Mouse (Mus musculus) embryonic facial prominence, embryonic 12.5 days (tissue): ENCODE measurements around the gene Klhl29. TPM values are rescaled to one million over a fixed set of nuclear protein-coding genes. Genes with fewer than 3 reads are reported as not detected.

ENCODE experiments used
- ATAC-seq: fragments of 200-750 bp; cut with Nextera tagmentation; 2 replicates; pipeline ENCODE4 v1.8.0; 2017; ENCODE audit not compliant: insufficient number of reproducible peaks, insufficient read depth, low FRiP score, low TSS enrichment
- H3K27ac ChIP-seq: fragments of 300-500 bp; sonication (generic); 2 replicates; pipeline ENCODE4 v1.5.1; 2016; ENCODE audit warnings: mild to moderate bottlenecking
- H3K27me3 ChIP-seq: fragments of 300-500 bp; sonication (generic); 2 replicates; pipeline ENCODE4 v1.6.1; 2016; ENCODE audit warnings: mild to moderate bottlenecking, moderate library complexity
- H3K36me3 ChIP-seq: fragments of 300-500 bp; sonication (generic); 2 replicates; pipeline ENCODE4 v1.6.1; 2016; ENCODE audit warnings: mild to moderate bottlenecking
- H3K4me1 ChIP-seq: fragments of 300-500 bp; sonication (generic); 2 replicates; pipeline ENCODE4 v1.6.1; 2016
- H3K4me2 ChIP-seq: fragments of 300-500 bp; sonication (generic); replicated peaks from 2 replicates; pipeline ENCODE4 v1.6.1; 2016; ENCODE audit warnings: mild to moderate bottlenecking, moderate library complexity
- H3K4me3 ChIP-seq: fragments of 300-500 bp; sonication (generic); 2 replicates; pipeline ENCODE4 v1.5.1; 2016; ENCODE audit warnings: mild to moderate bottlenecking
- H3K9ac ChIP-seq: fragments of 300-500 bp; sonication (generic); 2 replicates; pipeline ENCODE4 v1.6.1; 2016; ENCODE audit warnings: mild to moderate bottlenecking, moderate library complexity
- H3K9me3 ChIP-seq: fragments of 300-500 bp; sonication (generic); 2 replicates; pipeline ENCODE4 v1.6.1; 2016; ENCODE audit warnings: mild to moderate bottlenecking, moderate library complexity
- WGBS: fragments of 180-500 bp; shearing (Covaris S2); methylation state at CpG from one replicate; pipeline ENCODE4 v1.1.7; 2016; 5-methylcytosine and 5-hydroxymethylcytosine counted together
- polyA plus RNA-seq: library from polyadenylated mRNA; unstranded; fragments of >200 nt; fragmentation: Nextera tagmentation; extraction: Ambion mirVana; gene quantifications from 2 replicates; pipeline ENCODE4 v1.2.1, GENCODE M21; 2016

Gene Klhl29
- polyA plus RNA-seq, 1 experiment from 2014 or later: 2.6 TPM

DNA sequence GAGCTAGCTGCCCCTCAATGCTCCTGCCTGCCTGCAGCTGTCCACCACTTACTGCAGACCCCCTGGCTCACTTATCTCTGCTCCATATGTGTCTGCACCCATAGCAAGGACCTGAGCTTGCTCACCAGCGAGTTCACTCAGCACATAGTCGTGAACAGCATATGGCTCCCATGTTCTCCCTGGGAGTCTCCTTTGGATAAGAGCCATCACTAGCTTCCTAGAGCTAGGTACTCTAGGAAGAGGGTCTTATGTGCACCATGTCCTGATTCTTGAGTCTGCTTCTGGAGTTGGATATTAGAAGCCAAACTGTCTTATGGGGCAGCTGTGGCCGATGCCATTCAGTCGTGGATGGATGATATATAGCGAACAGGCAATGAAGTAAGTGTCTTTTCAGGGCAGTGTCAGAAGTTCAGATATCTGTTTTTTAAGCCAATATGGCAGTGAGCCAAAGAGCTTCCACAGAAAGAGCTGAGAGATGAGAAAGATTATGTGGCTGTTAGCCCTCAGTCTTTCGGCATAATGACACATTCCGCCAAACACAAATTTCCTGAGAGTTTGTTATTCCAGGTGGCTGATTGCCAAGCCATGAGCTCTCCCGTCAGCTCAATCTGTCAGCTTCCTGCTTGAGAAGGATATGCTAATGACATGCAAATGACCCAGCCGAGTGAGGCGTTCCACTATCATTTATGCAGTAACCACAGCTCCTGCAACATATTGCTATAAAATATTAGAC lies 287.5 kb downstream of the Klhl29 start:
- no peak overlapping the region for H3K27ac ChIP-seq
- no peaks in the 10 kb centered on the region for H3K27me3 ChIP-seq
- WGBS: 49% methylated on average over 10 of the region's 10 CpGs
- no peak overlapping the region for H3K4me2 ChIP-seq
- H3K4me1 ChIP-seq: peaks cover 13% of the 10 kb centered on the region; the same call in 1 of the 2 replicates
- peaks cover 35% of the 10 kb centered on the region for H3K36me3 ChIP-seq
- H3K4me3 ChIP-seq: no peak overlapping the region
- no peak for ATAC-seq
- no peaks in the 10 kb centered on the region for H3K9me3 ChIP-seq
- H3K9ac ChIP-seq: no peak overlapping the region

DNA sequence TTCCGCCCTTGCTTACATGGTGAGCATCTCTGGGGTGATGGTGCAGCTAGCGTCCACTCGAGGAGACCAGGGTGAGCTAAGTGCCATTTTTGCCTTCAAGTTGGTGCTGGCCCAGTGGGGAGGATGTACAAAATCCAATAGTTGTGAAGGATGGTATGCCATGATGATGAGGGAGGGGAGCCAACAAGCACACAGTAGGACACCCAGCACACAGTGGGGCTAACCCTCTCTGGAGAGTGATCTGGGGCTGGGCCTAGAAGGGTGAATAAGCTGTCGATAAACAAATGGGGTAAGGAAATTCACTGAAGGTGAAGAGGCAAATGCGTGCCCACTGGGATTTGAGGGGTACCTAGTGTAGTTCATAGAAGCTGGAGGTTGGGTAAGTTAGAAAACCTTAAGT lies 290.8 kb downstream of the Klhl29 start:
- Histone ChIP-seq H3K4me1 (peaks cover 13% of the 10 kb centered on the region; the same call in 1 of the 2 replicates), H3K9ac (no peak overlapping the region), H3K27me3 (no peaks in the 10 kb centered on the region), H3K4me2 (no peak overlapping the region), H3K4me3 (no peak overlapping the region), H3K9me3 (no peaks in the 10 kb centered on the region), H3K36me3 (peaks cover 36% of the 10 kb centered on the region), H3K27ac (no peak overlapping the region)
- no peak for ATAC-seq
- WGBS: 93% methylated on average over 5 of the region's 5 CpGs

DNA sequence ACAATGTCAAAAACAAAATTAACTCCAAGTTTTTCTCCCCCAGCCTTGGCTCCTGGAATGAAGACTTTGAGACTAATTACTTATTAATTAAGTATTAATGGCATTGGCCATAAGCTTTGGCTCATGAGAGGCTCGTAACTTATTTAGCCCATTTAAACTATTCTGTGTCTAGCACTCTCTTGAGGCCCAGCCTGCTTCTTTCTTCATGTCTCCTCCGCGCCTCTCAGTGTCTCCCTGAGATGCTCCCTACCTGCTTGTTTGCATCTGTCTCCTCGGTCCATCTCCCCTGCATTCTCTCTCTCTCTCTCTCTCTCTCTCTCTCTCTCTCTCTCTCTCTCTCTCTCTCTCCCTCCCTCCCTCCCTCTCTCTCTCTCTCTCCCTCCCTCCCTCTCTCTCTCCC lies 294.0 kb downstream of the Klhl29 start:
- Histone ChIP-seq H3K9me3 (no peaks in the 10 kb centered on the region), H3K4me2 (no peak overlapping the region), H3K4me1 (no peaks in the 10 kb centered on the region), H3K4me3 (no peak overlapping the region), H3K9ac (no peak overlapping the region), H3K36me3 (peaks cover 35% of the 10 kb centered on the region), H3K27me3 (no peaks in the 10 kb centered on the region), H3K27ac (no peak overlapping the region)
- ATAC-seq: no peak
- WGBS: 88% methylated on average over 4 of the region's 4 CpGs

DNA sequence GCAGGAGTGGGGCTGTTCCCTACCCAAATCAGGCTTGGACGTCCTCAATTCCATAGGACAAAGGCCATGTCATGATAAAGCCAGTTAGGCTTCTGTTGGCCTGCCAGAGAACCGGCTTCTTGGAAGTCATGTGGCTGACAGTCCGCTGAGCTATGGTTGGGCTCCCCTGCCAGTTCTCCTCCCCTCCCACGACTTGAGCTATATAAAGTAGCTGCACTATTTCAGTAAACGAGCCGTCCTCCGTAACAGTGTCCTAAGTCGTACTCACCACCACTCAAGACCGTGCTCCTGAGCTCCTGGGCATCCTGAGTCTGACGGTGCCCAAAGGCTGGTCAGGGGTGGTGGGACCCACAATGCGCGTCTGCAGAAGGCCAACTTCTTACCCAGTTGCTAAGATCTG lies 302.3 kb downstream of the Klhl29 start:
- no peak overlapping the region for H3K27ac ChIP-seq
- ATAC-seq: no peak
- H3K4me3 ChIP-seq: no peak overlapping the region
- WGBS: 92% methylated on average over 12 of the region's 12 CpGs
- no peaks in the 10 kb centered on the region for H3K27me3 ChIP-seq
- no peaks in the 10 kb centered on the region for H3K36me3 ChIP-seq
- no peak overlapping the region for H3K9ac ChIP-seq
- no peak overlapping the region for H3K4me2 ChIP-seq
- H3K9me3 ChIP-seq: no peaks in the 10 kb centered on the region
- no peaks in the 10 kb centered on the region for H3K4me1 ChIP-seq

DNA sequence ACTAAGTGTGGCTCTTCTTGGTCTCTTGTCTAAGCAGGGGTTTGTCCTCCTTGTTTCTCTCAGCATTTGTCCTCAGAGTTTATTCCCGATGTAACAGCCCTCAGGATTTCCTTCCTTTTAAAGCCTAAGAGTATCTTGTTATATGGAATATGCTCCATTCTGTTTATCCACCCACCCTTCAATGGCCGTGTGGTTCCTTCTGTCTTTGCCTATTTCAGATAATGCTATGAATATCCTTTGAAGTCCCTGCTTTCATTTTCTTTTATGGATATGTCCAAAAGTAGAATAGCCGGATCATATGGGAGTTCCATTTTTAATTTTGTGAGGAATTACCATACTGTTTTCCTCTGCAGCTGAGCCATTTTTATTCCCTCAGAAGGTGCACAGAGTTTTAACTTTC lies 305.4 kb downstream of the Klhl29 start:
- Histone ChIP-seq H3K27me3 (no peaks in the 10 kb centered on the region), H3K4me2 (no peak overlapping the region), H3K36me3 (no peaks in the 10 kb centered on the region), H3K4me1 (no peaks in the 10 kb centered on the region), H3K9me3 (no peaks in the 10 kb centered on the region), H3K27ac (no peak overlapping the region), H3K4me3 (no peak overlapping the region), H3K9ac (no peak overlapping the region)
- ATAC-seq: no peak
- 77% methylated on average over 3 of the region's 3 CpGs for WGBS

DNA sequence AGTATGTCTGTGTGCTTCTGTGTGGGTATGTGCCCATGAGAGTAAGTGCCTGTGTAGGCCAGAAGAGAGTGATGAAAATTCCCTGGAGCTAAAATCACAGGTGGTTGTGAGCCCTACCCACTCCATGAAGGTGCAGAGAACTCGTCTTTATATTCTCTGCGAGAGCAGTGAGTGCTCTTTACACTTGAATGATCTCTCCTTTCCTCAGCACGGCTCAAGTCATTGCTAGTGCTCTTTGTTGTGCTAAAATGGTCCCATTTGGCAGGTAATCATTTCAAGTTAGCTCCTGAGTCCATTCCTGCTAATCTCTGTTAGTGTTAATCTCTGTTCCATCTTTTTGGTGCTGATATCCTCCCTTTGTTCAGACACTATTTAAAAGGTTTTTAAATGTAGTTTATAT lies 307.9 kb downstream of the Klhl29 start:
- no peaks in the 10 kb centered on the region for H3K4me1 ChIP-seq
- H3K4me3 ChIP-seq: no peak overlapping the region
- no peak overlapping the region for H3K9ac ChIP-seq
- ATAC-seq: no peak
- no peaks in the 10 kb centered on the region for H3K9me3 ChIP-seq
- no peaks in the 10 kb centered on the region for H3K27me3 ChIP-seq
- no peak overlapping the region for H3K4me2 ChIP-seq
- WGBS: 61% methylated on average over 3 of the region's 3 CpGs
- H3K27ac ChIP-seq: no peak overlapping the region
- H3K36me3 ChIP-seq: no peaks in the 10 kb centered on the region

DNA sequence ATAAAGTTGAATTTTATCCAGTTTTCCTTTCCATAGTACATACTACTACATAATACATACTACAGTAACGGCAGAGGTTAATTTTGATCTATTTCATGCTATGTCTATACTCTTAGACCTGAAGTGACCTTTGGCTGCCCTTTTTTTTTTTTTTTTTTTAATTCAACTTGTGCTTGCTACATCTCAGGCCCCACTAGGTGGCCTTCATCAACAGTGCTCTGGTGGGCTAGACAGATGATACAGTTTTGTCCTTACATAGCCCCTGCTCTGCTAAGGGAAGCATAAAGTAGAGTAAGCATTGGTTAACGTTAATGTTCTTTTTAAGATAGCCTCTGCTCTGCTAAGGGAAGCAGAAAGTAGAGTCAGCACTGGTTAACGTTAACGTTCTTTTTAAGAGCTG lies 327.4 kb downstream of the Klhl29 start:
- no peak for ATAC-seq
- Histone ChIP-seq H3K36me3 (peaks cover 14% of the 10 kb centered on the region; the same call in 1 of the 2 replicates), H3K9me3 (peaks cover 18% of the 10 kb centered on the region), H3K4me1 (no peaks in the 10 kb centered on the region), H3K27ac (no peak overlapping the region), H3K4me2 (no peak overlapping the region), H3K27me3 (no peaks in the 10 kb centered on the region), H3K4me3 (no peak overlapping the region), H3K9ac (no peak overlapping the region)
- WGBS: 96% methylated on average over 4 of the region's 4 CpGs

DNA sequence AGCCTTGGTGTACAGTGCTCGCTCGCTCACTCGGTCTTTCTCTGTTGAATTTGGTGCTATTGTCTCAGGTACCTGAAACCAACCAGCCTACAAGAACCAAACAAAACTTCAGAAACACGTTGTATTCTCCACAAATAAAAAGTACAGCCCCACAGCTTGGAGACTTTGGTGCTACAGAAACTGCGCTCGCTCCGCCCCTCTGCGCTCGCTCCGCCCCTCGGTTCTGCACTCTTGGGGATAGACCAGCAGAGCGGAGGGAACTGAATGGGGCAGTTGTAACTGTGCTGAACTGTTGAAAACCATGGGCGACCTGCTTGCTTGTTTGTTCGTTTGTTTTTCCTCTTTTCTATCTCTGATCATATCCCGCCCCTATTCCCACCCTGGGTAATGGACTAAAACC lies 331.3 kb downstream of the Klhl29 start:
- no peaks in the 10 kb centered on the region for H3K9me3 ChIP-seq
- H3K9ac ChIP-seq: no peak overlapping the region
- H3K36me3 ChIP-seq: peaks cover 28% of the 10 kb centered on the region; the same call in 1 of the 2 replicates
- no peak for ATAC-seq
- no peak overlapping the region for H3K27ac ChIP-seq
- no peak overlapping the region for H3K4me2 ChIP-seq
- WGBS: 89% methylated on average over 15 of the region's 15 CpGs
- H3K27me3 ChIP-seq: no peaks in the 10 kb centered on the region
- H3K4me3 ChIP-seq: no peak overlapping the region
- H3K4me1 ChIP-seq: no peaks in the 10 kb centered on the region

DNA sequence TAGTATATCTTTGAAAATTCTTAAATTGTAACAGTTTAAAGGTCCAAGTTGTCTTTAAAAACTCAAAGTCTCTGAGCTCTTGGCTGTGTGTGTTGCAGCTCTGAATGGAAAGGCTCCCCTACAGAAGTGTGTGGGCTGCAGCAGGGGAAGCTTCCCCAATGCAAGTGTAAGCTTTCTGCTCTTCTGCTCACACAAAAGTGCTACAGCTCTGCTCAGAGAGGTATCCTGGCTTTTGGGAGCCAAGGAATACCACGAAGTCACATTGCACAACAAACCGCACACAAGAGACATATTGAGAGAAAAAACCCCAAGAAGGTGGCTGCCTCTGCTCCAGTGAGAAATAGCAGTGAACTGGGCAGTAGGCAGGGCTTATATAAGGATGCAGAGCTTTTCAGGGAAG lies 337.5 kb downstream of the Klhl29 start:
- Histone ChIP-seq H3K27me3 (no peaks in the 10 kb centered on the region), H3K4me3 (no peak overlapping the region), H3K36me3 (peaks cover 48% of the 10 kb centered on the region), H3K9ac (no peak overlapping the region), H3K4me1 (no peaks in the 10 kb centered on the region), H3K27ac (no peak overlapping the region), H3K9me3 (no peaks in the 10 kb centered on the region), H3K4me2 (no peak overlapping the region)
- 95% methylated on average over 2 of the region's 2 CpGs for WGBS
- no peak for ATAC-seq

DNA sequence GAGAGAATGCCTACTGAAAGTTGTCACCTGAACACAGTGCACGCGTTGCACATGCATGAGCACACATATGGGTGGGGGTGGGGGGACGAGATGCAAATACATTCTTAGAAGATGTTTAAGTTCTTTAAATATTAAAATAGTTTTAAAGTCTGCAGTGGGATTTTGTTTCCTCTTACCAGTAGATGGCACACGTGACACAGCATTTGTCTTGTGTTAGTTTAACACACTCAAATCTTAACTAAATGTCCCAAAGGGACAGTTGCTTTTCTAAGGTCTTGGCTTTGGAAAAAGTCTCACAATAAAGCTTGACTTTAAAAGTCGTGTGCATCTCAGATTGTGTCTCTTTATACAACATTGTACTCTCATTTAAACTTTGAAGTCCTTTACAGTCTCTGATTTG lies 346.4 kb downstream of the Klhl29 start:
- Histone ChIP-seq H3K27me3 (no peaks in the 10 kb centered on the region), H3K9ac (no peak overlapping the region), H3K4me1 (no peaks in the 10 kb centered on the region), H3K4me2 (no peak overlapping the region), H3K36me3 (peaks cover 38% of the 10 kb centered on the region), H3K27ac (no peak overlapping the region), H3K4me3 (no peak overlapping the region), H3K9me3 (no peaks in the 10 kb centered on the region)
- no peak for ATAC-seq
- WGBS: 81% methylated on average over 5 of the region's 5 CpGs
